Mouse (Mus musculus): ENCODE data around the gene Rsph9. TPM values are rescaled to one million over a fixed set of nuclear protein-coding genes. Genes with fewer than 3 reads are reported as not detected.

The Rsph9 gene
- polyA plus RNA-seq, 1 experiment from 2014 or later: 14.4 TPM

Other genes with a start within 250 kb of the Rsph9 start
- gene Vegfa, start 111.8 kb downstream of the Rsph9 start, polyA plus RNA-seq (2014; fragmentation: Nextera tagmentation; extraction: Ambion mirVana): 8.2 and 10.1 TPM in 2 replicates
- gene Mrps18a, start 33.2 kb downstream of the Rsph9 start, polyA plus RNA-seq (2014; fragmentation: Nextera tagmentation; extraction: Ambion mirVana): 149 and 164 TPM in 2 replicates
- 34.2 and 34.6 TPM in 2 replicates for gene Mad2l1bp, start 9.3 kb upstream of the Rsph9 start, polyA plus RNA-seq (2014; fragmentation: Nextera tagmentation; extraction: Ambion mirVana)
- gene Gtpbp2, start 16.8 kb upstream of the Rsph9 start, polyA plus RNA-seq (2014; fragmentation: Nextera tagmentation; extraction: Ambion mirVana): 35.6 and 36.0 TPM in 2 replicates
- gene Polh, start 58.4 kb upstream of the Rsph9 start, polyA plus RNA-seq (2014; fragmentation: Nextera tagmentation; extraction: Ambion mirVana): 9.3 and 15.6 TPM in 2 replicates
- 36.6 and 61.5 TPM in 2 replicates for gene Xpo5, start 58.6 kb upstream of the Rsph9 start, polyA plus RNA-seq (2014; fragmentation: Nextera tagmentation; extraction: Ambion mirVana)
- gene Polr1c, start 103.8 kb upstream of the Rsph9 start, polyA plus RNA-seq (2014; fragmentation: Nextera tagmentation; extraction: Ambion mirVana): 114 and 120 TPM in 2 replicates
- 102 and 106 TPM in 2 replicates for gene Yipf3, start 103.9 kb upstream of the Rsph9 start, polyA plus RNA-seq (2014; fragmentation: Nextera tagmentation; extraction: Ambion mirVana)
- gene Lrrc73, start 109.3 kb upstream of the Rsph9 start, polyA plus RNA-seq (2014; fragmentation: Nextera tagmentation; extraction: Ambion mirVana): 0.54 and 0.92 TPM in 2 replicates
- gene Tjap1, start 138.8 kb upstream of the Rsph9 start, polyA plus RNA-seq (2014; fragmentation: Nextera tagmentation; extraction: Ambion mirVana): 38.5 and 39.4 TPM in 2 replicates
- gene Dlk2, start 153.2 kb upstream of the Rsph9 start, polyA plus RNA-seq (2014; fragmentation: Nextera tagmentation; extraction: Ambion mirVana): not detected in 2 replicates
- gene Abcc10, start 184.1 kb upstream of the Rsph9 start, polyA plus RNA-seq (2014; fragmentation: Nextera tagmentation; extraction: Ambion mirVana): 3.5 and 4.6 TPM in 2 replicates
- 12.1 and 18.3 TPM in 2 replicates for gene Zfp318, start 239.5 kb upstream of the Rsph9 start, polyA plus RNA-seq (2014; fragmentation: Nextera tagmentation; extraction: Ambion mirVana)

All from kidney, embryonic 14.5 days (tissue).